24 mouse cellular contexts compared by ENCODE assay signal in genomic region chr2:163360858-163361623, GRCm38 (mm10). TPM values are rescaled to one million over a fixed set of nuclear protein-coding genes. Genes with fewer than 3 reads are reported as not detected.
DNase-seq lines count a peak whose midpoint lies in the region; ATAC-seq lines count a peak whose summit lies in the region.
"Had no signal": no experiment of that assay in that cellular context is flagged by ENCODE, and none has a peak within 500 bp of the region (broad histone marks: within the 10 kb centered on the region; RNA-seq: fewer than 3 reads in every experiment).

No protein-coding gene starts in this region.

- peak; percentile 67 to 81 for DNase-seq in heart, adult 18-20 months
- no peak for DNase-seq in heart, postnatal 25 days (ENCODE audit: low spot score)
- peak; percentile 68 to 72 for DNase-seq in heart, adult 9 months (ENCODE audit: low spot score in 2 of 2)
- DNase-seq in kidney, adult 9 months: no peak
- no peak for DNase-seq in MN1 (ENCODE audit: low spot score)
- DNase-seq: adrenal gland, postnatal 14 days; cerebellum, adult 11-12 months; gastrocnemius, postnatal 14 days; kidney, postnatal 36 days; layer of hippocampus, adult 9-11 months; lung, postnatal 14 days; right cerebral cortex, postnatal 25 days; thymus, postnatal 36 days had no signal

- H3K27me3 ChIP-seq in heart, embryonic 16.5 days (ENCODE audit: control insufficient read depth, insufficient read depth, low read length): no peaks in the 10 kb centered on the region
- no peaks in the 10 kb centered on the region for H3K27me3 ChIP-seq in liver, embryonic 16.5 days (ENCODE audit: control insufficient read depth, insufficient read depth, low read depth, low read length)
- H3K27me3 ChIP-seq: forebrain, embryonic 13.5 days; midbrain, embryonic 13.5 days had no signal

- peak; percentile 21; the same call in 1 of the 2 replicates for ATAC-seq in heart, embryonic 16.5 days (replicated peaks; ENCODE audit: extremely low read depth, insufficient read depth, low FRiP score)
- no peak for ATAC-seq in liver, embryonic 16.5 days (ENCODE audit: low read depth)
- ATAC-seq: forebrain, embryonic 13.5 days; inflammation-experienced regulatory T-cells, adult 6 months; midbrain, embryonic 13.5 days had no signal

- intact Hi-C loops in heart, postnatal 25 days (cut with DNase I): no loop called here

- H3K4me1 ChIP-seq in heart, embryonic 16.5 days (ENCODE audit: control insufficient read depth, insufficient read depth, low read length): peaks cover 76% of the 10 kb centered on the region
- H3K4me1 ChIP-seq in liver, embryonic 16.5 days (ENCODE audit: control insufficient read depth, low read depth, low read length): peaks cover 46% of the 10 kb centered on the region
- H3K4me1 ChIP-seq: forebrain, embryonic 13.5 days; midbrain, embryonic 13.5 days had no signal

- peak overlapping the region; percentile 63 for H3K9ac ChIP-seq in heart, embryonic 16.5 days (ENCODE audit: low read length)
- no peak overlapping the region for H3K9ac ChIP-seq in liver, embryonic 16.5 days (ENCODE audit: low read depth, low read length)
- H3K9ac ChIP-seq: forebrain, embryonic 13.5 days; liver, embryonic 14.5 days; midbrain, embryonic 13.5 days had no signal

- H3K27ac ChIP-seq in heart, embryonic 16.5 days (ENCODE audit: low read length): peak overlapping the region; percentile 91
- 0 out of 2 replicates have a peak overlapping the region, but pooled peaks have one; percentile 1 for H3K27ac ChIP-seq in liver, embryonic 16.5 days (ENCODE audit: low read length)
- H3K27ac ChIP-seq: embryonic facial prominence, embryonic 10.5 days; forebrain, embryonic 13.5 days; limb, embryonic 10.5 days; liver, embryonic 14.5 days; midbrain, embryonic 13.5 days had no signal

- WGBS in heart, embryonic 16.5 days: 46% methylated on average over 16 of the region's 16 CpGs
- 79% methylated on average over 16 of the region's 16 CpGs for WGBS in liver, embryonic 16.5 days (ENCODE audit: insufficient replicate concordance)

- no peak overlapping the region for H3K4me3 ChIP-seq in heart, embryonic 16.5 days (ENCODE audit: low read length)
- no peak overlapping the region for H3K4me3 ChIP-seq in liver, embryonic 16.5 days (ENCODE audit: low read depth, low read length)
- H3K4me3 ChIP-seq: embryonic facial prominence, embryonic 10.5 days; forebrain, embryonic 13.5 days; limb, embryonic 10.5 days; midbrain, embryonic 13.5 days had no signal

- H3K36me3 ChIP-seq in heart, embryonic 16.5 days (ENCODE audit: control insufficient read depth, insufficient read depth): no peaks in the 10 kb centered on the region
- no peaks in the 10 kb centered on the region for H3K36me3 ChIP-seq in liver, embryonic 16.5 days (ENCODE audit: control insufficient read depth, insufficient read depth)
- H3K36me3 ChIP-seq: embryonic facial prominence, embryonic 10.5 days; limb, embryonic 10.5 days; midbrain, embryonic 13.5 days had no signal

- no peaks in the 10 kb centered on the region for H3K9me3 ChIP-seq in heart, embryonic 16.5 days (replicated peaks; ENCODE audit: control insufficient read depth, low read length)
- no peaks in the 10 kb centered on the region for H3K9me3 ChIP-seq in liver, embryonic 16.5 days (replicated peaks; ENCODE audit: control insufficient read depth, low read length)
- H3K9me3 ChIP-seq: embryonic facial prominence, embryonic 10.5 days; forebrain, embryonic 13.5 days; G1E; limb, embryonic 10.5 days; midbrain, embryonic 13.5 days had no signal

- peak overlapping the region; percentile 25; the same call in 1 of the 2 replicates for H3K4me2 ChIP-seq in heart, embryonic 16.5 days (ENCODE audit: low read depth, low read length)
- H3K4me2 ChIP-seq in liver, embryonic 16.5 days (ENCODE audit: low read depth, low read length): no peak overlapping the region
- H3K4me2 ChIP-seq: forebrain, embryonic 13.5 days; midbrain, embryonic 13.5 days had no signal

RNA-seq across cellular contexts. Expression of gene Jph2, which starts 36.8 kb away (rescaled TPM):
- 100 to 1,000 TPM; 393 to 402 TPM for total RNA-seq in heart, adult 18-20 months (2021)
- total RNA-seq in heart, postnatal 25 days (2021): 100 to 1,000 TPM; 374 to 418 TPM
- polyA plus RNA-seq in heart, embryonic 16.5 days (2015; fragmentation: Nextera tagmentation; extraction: Ambion mirVana): 38.5 and 43.2 TPM in 2 replicates
- polyA plus RNA-seq in liver, embryonic 16.5 days (2015; fragmentation: Nextera tagmentation; extraction: Ambion mirVana): 0.09 and 0.30 TPM in 2 replicates
- total RNA-seq: megakaryocyte, adult 5-6 weeks; neutrophil, adult 5-6 weeks had no signal
- polyA plus RNA-seq: G1E; inflammation-experienced regulatory T-cells, adult 6 months had no signal

Comparison
In these comparisons a context has a peak if more than half of its experiments do, and no peak if none do; other contexts are left out.
1. DNase-seq: peak in heart, adult 18-20 months (2 of 2) and heart, adult 9 months (2 of 2); none in heart, postnatal 25 days (single experiment), kidney, adult 9 months (single experiment) and MN1 (single experiment).